Mouse (Mus musculus): Measurements from ENCODE around the gene Dicer1.
"Not testable (repeated sequence)": the region's sequence is repeated elsewhere in the genome, so short reads cannot be mapped to it uniquely, and the experiment has no call there.

Gene Dicer1

GRCm38 (mm10) chr12:104740841-104741787 lies 10.6 kb downstream of the Dicer1 start:
- DNase-seq (ENCODE audit: low spot score) = no peak

DNA sequence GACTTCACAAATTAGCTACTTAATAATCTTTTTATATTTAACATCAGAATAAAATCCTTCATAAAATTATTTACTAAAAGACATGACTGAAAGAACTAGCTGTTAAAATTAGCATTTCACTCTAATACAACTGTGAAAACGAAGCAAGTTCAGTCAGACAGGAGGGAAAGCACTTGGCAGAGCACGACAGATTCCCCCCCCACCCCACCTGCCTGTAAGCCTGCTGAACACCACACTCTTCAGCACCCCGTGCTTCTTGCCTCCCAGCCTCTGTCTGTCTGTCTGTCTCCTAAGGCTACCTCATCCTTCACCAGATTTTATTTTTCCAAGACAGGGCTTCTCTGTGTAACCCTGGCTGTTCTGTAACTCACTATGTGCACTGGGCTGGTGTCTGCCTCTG lies 12.8 kb downstream of the Dicer1 start:
- DNase-seq (ENCODE audit: low spot score) = no peak

- no peak for DNase-seq (ENCODE audit: low spot score)
These were observed 13.3 kb downstream of the Dicer1 start for GRCm38 (mm10) chr12:104738446-104738845.

- DNase-seq (ENCODE audit: low spot score) = no peak
These were observed 14.1 kb downstream of the Dicer1 start for GRCm38 (mm10) chr12:104737666-104738065.

GRCm38 (mm10) chr12:104735993-104736395 lies 15.8 kb downstream of the Dicer1 start:
- DNase-seq (ENCODE audit: low spot score) = no peak

- no peak for DNase-seq (ENCODE audit: low spot score)
These were observed 18.6 kb downstream of the Dicer1 start for GRCm38 (mm10) chr12:104733165-104733564.

DNA sequence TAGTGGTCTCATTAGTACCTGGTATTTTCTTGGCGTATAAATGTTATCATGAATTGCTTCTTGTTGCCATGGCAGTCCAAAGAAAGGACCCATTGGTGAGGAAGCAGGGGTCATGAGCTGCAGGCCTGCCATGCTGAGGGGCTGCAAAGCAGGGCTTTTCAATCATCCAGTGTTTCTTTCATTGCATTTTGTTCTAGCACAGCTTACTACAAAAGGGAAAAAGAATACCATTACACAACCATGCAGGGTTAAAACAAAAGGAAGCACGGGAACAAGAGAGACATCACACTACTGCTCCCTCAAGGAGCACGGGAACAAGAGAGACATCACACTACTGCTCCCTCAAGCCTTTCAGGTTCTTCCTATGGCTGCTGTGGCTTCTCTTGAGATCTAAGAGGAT lies 20.0 kb downstream of the Dicer1 start:
- no peak for DNase-seq (ENCODE audit: low spot score)

DNA sequence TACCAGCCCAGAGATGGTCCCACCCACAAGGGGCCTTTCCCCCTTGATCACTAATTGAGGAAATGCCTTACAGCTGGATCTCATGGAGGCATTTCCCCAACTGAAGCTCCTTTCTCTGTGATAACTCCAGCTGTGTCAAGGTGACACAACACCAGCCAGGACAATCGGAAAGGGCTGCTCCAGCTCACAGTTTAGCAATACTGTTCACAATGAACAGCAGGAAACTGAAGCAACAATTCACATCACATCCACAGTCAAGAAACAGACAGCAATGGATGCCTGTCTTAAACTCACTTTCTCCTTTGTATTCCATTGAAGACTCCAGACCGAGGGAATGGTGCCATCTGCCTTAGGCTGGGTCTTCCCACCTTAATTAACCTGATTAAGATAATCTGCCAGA lies 25.3 kb downstream of the Dicer1 start:
- not testable (repeated sequence) for DNase-seq (ENCODE audit: low spot score)

- peak; percentile 57 for DNase-seq (ENCODE audit: low spot score)
These were observed 29.7 kb downstream of the Dicer1 start for GRCm38 (mm10) chr12:104722056-104722455.

- DNase-seq (ENCODE audit: low spot score) = no peak
These were observed 30.7 kb downstream of the Dicer1 start for GRCm38 (mm10) chr12:104721011-104721410.

DNA sequence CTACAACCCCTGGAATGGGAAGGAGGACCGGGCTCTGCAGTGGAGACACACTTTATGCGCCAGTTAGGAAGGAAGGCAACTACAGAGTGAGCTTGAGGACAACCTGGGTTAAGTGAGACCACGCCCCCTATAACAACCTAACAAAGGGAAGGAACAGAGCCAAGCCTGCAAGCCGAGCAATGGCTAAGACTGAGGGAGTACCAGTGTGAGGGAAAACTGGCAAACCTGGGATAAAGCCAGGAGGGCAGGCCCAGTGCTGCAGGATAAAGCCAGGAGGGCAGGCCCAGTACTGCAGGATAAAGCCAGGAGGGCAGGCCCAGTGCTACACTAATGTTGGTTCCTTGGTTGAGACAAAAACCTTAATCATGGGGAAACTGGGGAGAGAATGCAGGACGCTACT lies 32.8 kb downstream of the Dicer1 start:
- DNase-seq (ENCODE audit: low spot score) = no peak

- DNase-seq (ENCODE audit: low spot score) = no peak
These were observed 35.3 kb downstream of the Dicer1 start for GRCm38 (mm10) chr12:104716409-104716808.

GRCm38 (mm10) chr12:104715453-104715852 lies 36.3 kb downstream of the Dicer1 start:
- DNase-seq (ENCODE audit: low spot score) = no peak

- DNase-seq (ENCODE audit: low spot score) = no peak
These were observed 51.5 kb downstream of the Dicer1 start for GRCm38 (mm10) chr12:104700266-104700665.

- peak; percentile 8 for DNase-seq (ENCODE audit: low spot score)
These were observed 52.0 kb downstream of the Dicer1 start for GRCm38 (mm10) chr12:104699753-104700152.

DNA sequence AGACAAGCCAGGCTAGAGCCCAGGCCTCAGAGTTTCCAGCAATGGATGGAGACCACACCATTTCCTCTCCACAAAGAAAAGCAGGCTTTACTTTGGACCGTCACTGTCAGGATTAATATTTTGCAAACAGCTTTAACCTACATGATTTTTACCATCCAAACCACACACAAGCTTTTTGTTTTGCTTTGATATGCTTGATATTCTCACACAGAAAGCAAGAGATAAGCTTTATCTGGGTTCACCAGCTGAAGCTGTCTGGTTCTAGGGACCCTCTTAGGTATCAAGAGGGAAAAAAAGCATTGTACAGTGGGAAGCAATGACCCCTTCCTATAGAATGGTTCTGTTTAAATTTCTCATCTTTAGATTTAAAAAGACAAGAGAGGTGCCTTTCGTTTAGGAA lies 56.2 kb downstream of the Dicer1 start:
- no peak for DNase-seq (ENCODE audit: low spot score)

DNA sequence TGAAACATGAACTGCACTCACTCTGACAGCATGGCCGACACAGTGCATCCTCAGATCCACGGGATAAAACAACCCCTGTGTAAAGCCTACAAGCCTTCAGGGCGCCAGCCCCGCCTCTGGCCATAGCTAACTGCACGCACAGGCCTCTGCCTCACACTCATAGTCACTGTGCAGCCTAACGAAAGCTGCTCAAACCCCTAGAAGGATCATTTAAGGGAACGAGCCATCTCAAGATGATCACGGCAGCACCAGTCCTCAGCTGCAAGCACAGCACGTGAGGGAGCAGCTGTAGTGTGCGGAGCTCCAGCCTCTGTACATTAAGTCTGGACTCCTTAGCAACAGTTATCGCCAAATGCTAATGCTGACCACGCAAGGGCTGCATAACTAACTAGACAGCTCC lies 58.9 kb downstream of the Dicer1 start:
- DNase-seq (ENCODE audit: low spot score) = no peak

- no peak for DNase-seq (ENCODE audit: low spot score)
These were observed 61.3 kb downstream of the Dicer1 start for GRCm38 (mm10) chr12:104690412-104690811.

DNA sequence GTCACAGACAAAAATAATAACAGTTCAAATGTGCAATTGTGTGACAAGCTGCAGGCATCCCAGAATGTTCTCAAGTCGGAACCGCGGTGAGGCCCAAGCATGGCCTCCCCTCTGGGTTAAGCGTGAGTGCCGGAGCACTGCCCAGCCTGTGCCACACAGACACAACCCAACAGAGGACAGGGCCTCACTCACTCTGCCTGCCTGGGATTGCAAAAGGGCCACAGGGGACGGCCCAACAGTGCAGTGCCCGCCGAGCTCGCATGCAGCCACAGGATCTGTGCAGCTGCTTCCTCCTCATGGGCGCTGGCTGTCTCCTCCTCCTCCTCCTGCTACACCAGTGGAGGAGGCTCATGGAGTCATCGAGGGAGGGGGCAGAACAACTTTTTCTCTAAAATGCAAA lies 62.9 kb downstream of the Dicer1 start:
- DNase-seq (ENCODE audit: low spot score) = no peak

GRCm38 (mm10) chr12:104684411-104684931 lies 67.3 kb downstream of the Dicer1 start:
- DNase-seq (ENCODE audit: low spot score) = no peak

- no peak for DNase-seq (ENCODE audit: low spot score)
These were observed 72.0 kb downstream of the Dicer1 start for GRCm38 (mm10) chr12:104679819-104680132.

DNA sequence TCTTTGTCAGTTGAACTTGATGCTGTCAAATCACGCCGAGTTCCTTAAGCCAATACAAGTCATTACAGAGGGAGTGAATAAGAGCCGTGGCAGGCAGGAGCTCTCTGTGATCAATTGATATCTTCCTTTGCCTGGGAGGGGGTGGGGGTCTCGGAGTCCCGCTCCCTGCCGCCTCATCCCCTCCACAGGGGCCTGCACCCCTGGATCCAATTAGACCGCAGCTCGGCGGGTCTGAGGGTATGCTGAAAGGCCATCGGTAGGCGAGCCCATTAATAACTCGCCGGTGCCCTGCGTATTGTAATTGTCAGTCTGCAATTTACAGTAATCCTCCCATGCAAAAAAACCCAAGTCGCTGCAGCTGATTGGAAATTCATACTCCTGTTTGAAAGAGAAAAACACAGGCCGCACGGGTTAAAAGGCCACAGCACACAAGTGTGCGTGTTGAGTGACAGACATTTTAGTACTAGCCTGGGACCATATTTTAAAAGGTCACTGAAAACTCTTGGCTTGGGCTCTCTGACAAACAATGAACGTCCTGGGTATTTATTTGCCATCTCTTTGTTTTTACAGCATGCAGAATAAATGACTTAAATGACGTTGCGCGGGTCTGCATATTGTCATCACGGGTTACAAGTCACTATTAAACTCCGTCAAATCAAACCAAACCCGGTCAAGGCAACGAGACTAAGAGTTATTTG lies 72.5 kb downstream of the Dicer1 start:
- DNase-seq (ENCODE audit: low spot score) = no peak

DNA sequence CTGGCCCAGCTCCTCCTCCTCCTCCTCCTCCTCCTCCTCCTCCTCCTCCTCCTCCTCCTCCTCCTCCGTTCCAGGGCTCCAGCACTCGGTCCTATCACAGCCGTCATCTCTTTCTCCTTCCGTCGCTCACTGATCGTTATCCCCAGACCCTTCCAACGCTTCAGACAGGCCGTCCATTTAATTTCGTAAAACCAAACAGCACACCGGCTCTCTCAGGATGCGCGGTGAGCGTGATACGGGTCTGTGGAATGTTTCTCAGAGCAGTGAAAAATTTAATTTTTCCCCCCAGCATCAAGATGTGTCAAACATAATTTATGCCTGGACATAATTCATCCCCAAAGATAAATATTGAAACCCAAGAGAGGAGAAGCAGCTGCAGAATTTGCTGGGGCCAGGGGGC lies 73.3 kb downstream of the Dicer1 start:
- no peak for DNase-seq (ENCODE audit: low spot score)

Data from lung, postnatal 25 days (tissue).